Mouse (Mus musculus) forebrain, embryonic 11.5 days (tissue): Measurements from ENCODE around the gene Srrm2. TPM values are rescaled to one million over a fixed set of nuclear protein-coding genes. Genes with fewer than 3 reads are reported as not detected.

Source experiments
- ATAC-seq: fragments of 200-750 bp; cut with Nextera tagmentation; replicated peaks from 2 replicates; pipeline ENCODE4 v1.8.0; 2017; ENCODE audit warnings: moderate TSS enrichment; ENCODE audit not compliant: low FRiP score
- DNase-seq: peaks from one replicate; pipeline ENCODE4 v3.0.0-alpha.2; 2017; ENCODE audit warnings: low spot score
- H3K27ac ChIP-seq: fragments of 300-500 bp; sonication (generic); 2 replicates; pipeline ENCODE4 v1.5.1; 2014; ENCODE audit warnings: low read depth, low read length
- H3K27me3 ChIP-seq: fragments of 300-500 bp; sonication (generic); 2 replicates; pipeline ENCODE4 v1.6.1; 2014; ENCODE audit warnings: mild to moderate bottlenecking, low read length, mixed read lengths; ENCODE audit not compliant: control insufficient read depth, insufficient read depth
- H3K36me3 ChIP-seq: fragments of 300-500 bp; sonication (generic); 2 replicates; pipeline ENCODE4 v1.6.1; 2014; ENCODE audit warnings: mild to moderate bottlenecking, low read length, moderate library complexity, mixed read lengths; ENCODE audit not compliant: control insufficient read depth, insufficient read depth
- H3K4me1 ChIP-seq: fragments of 300-500 bp; sonication (generic); replicated peaks from 2 replicates; pipeline ENCODE4 v1.6.1; 2014; ENCODE audit warnings: low read length, mixed read lengths; ENCODE audit not compliant: control insufficient read depth, insufficient read depth
- H3K4me2 ChIP-seq: fragments of 300-500 bp; sonication (generic); 2 replicates; pipeline ENCODE4 v1.6.1; 2014; ENCODE audit warnings: low read depth, mild to moderate bottlenecking, low read length, moderate library complexity, mixed read lengths; ENCODE audit not compliant: severe bottlenecking
- H3K4me3 ChIP-seq: fragments of 300-500 bp; sonication (generic); 2 replicates; pipeline ENCODE4 v1.5.1; 2014; ENCODE audit warnings: low read depth, low read length
- H3K9ac ChIP-seq: fragments of 300-500 bp; sonication (generic); 2 replicates; pipeline ENCODE4 v1.6.1; 2014; ENCODE audit warnings: low read length
- H3K9me3 ChIP-seq: fragments of 300-500 bp; sonication (generic); 2 replicates; pipeline ENCODE4 v1.6.1; 2016; ENCODE audit warnings: low read length, mixed read lengths; ENCODE audit not compliant: control insufficient read depth
- WGBS: fragments of 180-500 bp; shearing (Covaris S2); extraction: QIAGEN DNeasy Blood & Tissue Kit; methylation state at CpG from one replicate; pipeline ENCODE4 v1.1.7; 2014; 5-methylcytosine and 5-hydroxymethylcytosine counted together
- polyA plus RNA-seq: library from polyadenylated mRNA; unstranded; fragments of >200 nt; fragmentation: Nextera tagmentation; extraction: Ambion mirVana; gene quantifications from 2 replicates; pipeline ENCODE4 v1.2.1, GENCODE M21; 2014

Srrm2 gene
- polyA plus RNA-seq, 1 experiment from 2014 or later = 541 TPM

GRCm38 (mm10) chr17:23786510-23786931, 3.8 kb upstream of the Srrm2 start:
- WGBS = 14% methylated on average over 13 of the region's 13 CpGs
- peaks cover 6% of the 10 kb centered on the region; the same call in 1 of the 2 replicates for H3K4me1 ChIP-seq
- no peaks in the 10 kb centered on the region for H3K9me3 ChIP-seq
- ATAC-seq (0 out of 2 replicates have a peak, but pooled peaks have one; percentile 40), DNase-seq (no peak)
- H3K4me3 ChIP-seq = peak overlapping the region; percentile 40
- H3K27me3 ChIP-seq = no peaks in the 10 kb centered on the region
- no peaks in the 10 kb centered on the region for H3K36me3 ChIP-seq
- H3K27ac ChIP-seq = no peak overlapping the region
- peak overlapping the region; percentile 29; the same call in 1 of the 2 replicates for H3K9ac ChIP-seq
- H3K4me2 ChIP-seq = peak overlapping the region; percentile 58

- no peaks in the 10 kb centered on the region for H3K36me3 ChIP-seq
- H3K4me2 ChIP-seq = no peak overlapping the region
- H3K27ac ChIP-seq = no peak overlapping the region
- H3K9me3 ChIP-seq = no peaks in the 10 kb centered on the region
- ATAC-seq = no peak
- H3K9ac ChIP-seq = no peak overlapping the region
- H3K27me3 ChIP-seq = no peaks in the 10 kb centered on the region
- WGBS = 92% methylated on average over 4 of the region's 4 CpGs
- no peak for DNase-seq
- H3K4me3 ChIP-seq = no peak overlapping the region
- peaks cover 6% of the 10 kb centered on the region; the same call in 1 of the 2 replicates for H3K4me1 ChIP-seq
Measured at GRCm38 (mm10) chr17:23788973-23789372, 1.4 kb upstream of the Srrm2 start.

- Histone ChIP-seq H3K27ac (peak overlapping the region; percentile 67), H3K9ac (peak overlapping the region; percentile 68), H3K4me1 (peaks cover 6% of the 10 kb centered on the region; the same call in 1 of the 2 replicates), H3K9me3 (no peaks in the 10 kb centered on the region), H3K36me3 (no peaks in the 10 kb centered on the region), H3K27me3 (no peaks in the 10 kb centered on the region), H3K4me2 (peak overlapping the region; percentile 59), H3K4me3 (peak overlapping the region; percentile 25)
- 7% methylated on average over 8 of the region's 8 CpGs for WGBS
- no peak for DNase-seq
- ATAC-seq = no peak
Measured at GRCm38 (mm10) chr17:23789749-23790268, 523 bp upstream of the Srrm2 start.

GRCm38 (mm10) chr17:23791079-23791357, 686 bp downstream of the Srrm2 start:
- Histone ChIP-seq H3K4me2 (peak overlapping the region; percentile 59), H3K4me1 (peaks cover 5% of the 10 kb centered on the region; the same call in 1 of the 2 replicates), H3K27me3 (no peaks in the 10 kb centered on the region), H3K9ac (peak overlapping the region; percentile 68; the same call in 1 of the 2 replicates), H3K4me3 (peak overlapping the region; percentile 25; the same call in 1 of the 2 replicates), H3K27ac (no peak overlapping the region), H3K9me3 (no peaks in the 10 kb centered on the region), H3K36me3 (no peaks in the 10 kb centered on the region)
- DNase-seq = no peak
- 53% methylated on average over 2 of the region's 2 CpGs for WGBS
- no peak for ATAC-seq

- Histone ChIP-seq H3K4me1 (no peaks in the 10 kb centered on the region; the same call in 1 of the 2 replicates), H3K4me2 (no peak overlapping the region), H3K36me3 (no peaks in the 10 kb centered on the region), H3K27me3 (no peaks in the 10 kb centered on the region), H3K9ac (no peak overlapping the region), H3K4me3 (no peak overlapping the region), H3K27ac (no peak overlapping the region), H3K9me3 (no peaks in the 10 kb centered on the region)
- 94% methylated on average over 8 of the region's 8 CpGs for WGBS
- DNase-seq = no peak
- no peak for ATAC-seq
Measured at GRCm38 (mm10) chr17:23795323-23795722, 5.0 kb downstream of the Srrm2 start.

- Histone ChIP-seq H3K36me3 (no peaks in the 10 kb centered on the region), H3K4me2 (no peak overlapping the region), H3K4me3 (no peak overlapping the region), H3K4me1 (peaks cover 1% of the 10 kb centered on the region; the same call in 1 of the 2 replicates), H3K9ac (no peak overlapping the region), H3K9me3 (no peaks in the 10 kb centered on the region), H3K27me3 (no peaks in the 10 kb centered on the region), H3K27ac (no peak overlapping the region)
- DNase-seq (no peak), ATAC-seq (no peak)
- WGBS = 71% methylated on average over 7 of the region's 7 CpGs
Measured at GRCm38 (mm10) chr17:23797316-23797715, 7.0 kb downstream of the Srrm2 start.

- Histone ChIP-seq H3K4me2 (no peak overlapping the region), H3K4me1 (peaks cover 8% of the 10 kb centered on the region), H3K36me3 (no peaks in the 10 kb centered on the region), H3K27me3 (no peaks in the 10 kb centered on the region), H3K9ac (no peak overlapping the region), H3K27ac (no peak overlapping the region), H3K9me3 (no peaks in the 10 kb centered on the region), H3K4me3 (no peak overlapping the region)
- DNase-seq (no peak), ATAC-seq (no peak)
- WGBS = 92% methylated on average over 10 of the region's 10 CpGs
Measured at GRCm38 (mm10) chr17:23801627-23802026, 11.3 kb downstream of the Srrm2 start.

GRCm38 (mm10) chr17:23802746-23803365, 12.5 kb downstream of the Srrm2 start:
- peak; percentile 99 for ATAC-seq
- Histone ChIP-seq H3K27me3 (no peaks in the 10 kb centered on the region), H3K27ac (peak overlapping the region; percentile 95), H3K9ac (peak overlapping the region; percentile 95), H3K4me1 (peaks cover 12% of the 10 kb centered on the region), H3K9me3 (no peaks in the 10 kb centered on the region), H3K4me2 (peak overlapping the region; percentile 55), H3K4me3 (peak overlapping the region; percentile 98), H3K36me3 (peaks cover 3% of the 10 kb centered on the region; the same call in 1 of the 2 replicates)
- under 1% methylated on average over 60 of the region's 60 CpGs for WGBS
- peak; percentile 98 for DNase-seq
